Mouse (Mus musculus) midbrain, postnatal 0 days (tissue): ENCODE data around the gene Srcin1. TPM values are rescaled to one million over a fixed set of nuclear protein-coding genes. Genes with fewer than 3 reads are reported as not detected.

Source experiments
- ATAC-seq: fragments of 200-750 bp; cut with Nextera tagmentation; 2 replicates; pipeline ENCODE4 v1.8.0; 2017; ENCODE audit warnings: moderate number of reproducible peaks, mild to moderate bottlenecking, moderate TSS enrichment, moderate library complexity; ENCODE audit not compliant: low FRiP score
- DNase-seq: peaks from one replicate; pipeline ENCODE4 v3.0.0-alpha.2; 2015; ENCODE audit warnings: low spot score
- H3K27ac ChIP-seq: fragments of 300-500 bp; sonication (generic); 2 replicates; pipeline ENCODE4 v1.5.1; 2014; ENCODE audit warnings: low read depth, mild to moderate bottlenecking, low read length, mixed read lengths
- H3K27me3 ChIP-seq: fragments of 300-500 bp; sonication (generic); 2 replicates; pipeline ENCODE4 v1.6.1; 2014; ENCODE audit warnings: low read length, control low read depth, mixed read lengths; ENCODE audit not compliant: insufficient read depth
- H3K36me3 ChIP-seq: fragments of 300-500 bp; sonication (generic); 2 replicates; pipeline ENCODE4 v1.6.1; 2014; ENCODE audit warnings: low read length, control low read depth, mixed read lengths; ENCODE audit not compliant: insufficient read depth
- H3K4me1 ChIP-seq: fragments of 300-500 bp; sonication (generic); 2 replicates; pipeline ENCODE4 v1.6.1; 2014; ENCODE audit warnings: mild to moderate bottlenecking, control low read depth, antibody characterized with exemption, low read length, mixed read lengths; ENCODE audit not compliant: insufficient read depth
- H3K4me2 ChIP-seq: fragments of 300-500 bp; sonication (generic); 2 replicates; pipeline ENCODE4 v1.6.1; 2014; ENCODE audit warnings: low read depth, mild to moderate bottlenecking, low read length, mixed read lengths; ENCODE audit not compliant: poor library complexity, severe bottlenecking
- H3K4me3 ChIP-seq: fragments of 300-500 bp; sonication (generic); 2 replicates; pipeline ENCODE4 v1.5.1; 2014; ENCODE audit warnings: low read depth, mild to moderate bottlenecking, low read length, moderate library complexity
- H3K9ac ChIP-seq: fragments of 300-500 bp; sonication (generic); replicated peaks from 2 replicates; pipeline ENCODE4 v1.6.1; 2014; ENCODE audit warnings: mild to moderate bottlenecking, low read length, moderate library complexity, mixed read lengths; ENCODE audit not compliant: poor library complexity, severe bottlenecking
- H3K9me3 ChIP-seq: fragments of 300-500 bp; sonication (generic); 2 replicates; pipeline ENCODE4 v1.6.1; 2016; ENCODE audit warnings: low read length, control low read depth
- CTCF ChIP-seq: IDR thresholded peaks from 2 replicates; pipeline ENCODE4 v1.5.1; 2016; ENCODE audit warnings: antibody characterized with exemption, mild to moderate bottlenecking
- WGBS: fragments of 180-500 bp; shearing (Covaris S2); extraction: QIAGEN DNeasy Blood & Tissue Kit; methylation state at CpG from one replicate; pipeline ENCODE4 v1.1.7; 2014; 5-methylcytosine and 5-hydroxymethylcytosine counted together
- polyA plus RNA-seq: library from polyadenylated mRNA; unstranded; fragments of >200 nt; fragmentation: Nextera tagmentation; extraction: Ambion mirVana; gene quantifications from 2 replicates; pipeline ENCODE4 v1.2.1, GENCODE M21; 2015
- total RNA-seq: library from RNA; depleted of rRNA; stranded (reverse); fragments of >200 nt; gene quantifications from 2 replicates; pipeline ENCODE4 v1.2.3, GENCODE M21; 2014

Gene Srcin1
- total and polyA plus RNA-seq, 2 experiments from 2014 or later: 14.0 to 95.0 TPM

- Histone ChIP-seq H3K36me3 (peaks cover 29% of the 10 kb centered on the region), H3K9me3 (no peaks in the 10 kb centered on the region), H3K4me3 (no peak overlapping the region), H3K27me3 (peaks cover 16% of the 10 kb centered on the region; the same call in 1 of the 2 replicates), H3K4me2 (peak overlapping the region; percentile 39), H3K9ac (no peak overlapping the region), H3K4me1 (peaks cover 4% of the 10 kb centered on the region; the same call in 1 of the 2 replicates), H3K27ac (no peak overlapping the region; the same call in 1 of the 2 replicates)
- no peak for ATAC-seq
- DNase-seq: peak; percentile 72
- TF ChIP-seq CTCF: peak; percentile 41
- 24% methylated on average over 35 of the region's 36 CpGs for WGBS
These were observed 39.0 kb downstream of the Srcin1 start for GRCm38 (mm10) chr11:97536835-97537579.

- H3K4me1 ChIP-seq: peaks cover 6% of the 10 kb centered on the region; the same call in 1 of the 2 replicates
- H3K9ac ChIP-seq: no peak overlapping the region
- H3K4me3 ChIP-seq: no peak overlapping the region
- peaks cover 16% of the 10 kb centered on the region; the same call in 1 of the 2 replicates for H3K27me3 ChIP-seq
- H3K27ac ChIP-seq: no peak overlapping the region
- peaks cover 30% of the 10 kb centered on the region for H3K36me3 ChIP-seq
- TF ChIP-seq CTCF: no peak
- peak overlapping the region; percentile 39; the same call in 1 of the 2 replicates for H3K4me2 ChIP-seq
- DNase-seq (no peak), ATAC-seq (no peak)
- WGBS: 49% methylated on average over 35 of the region's 35 CpGs
- no peaks in the 10 kb centered on the region for H3K9me3 ChIP-seq
These were observed 39.8 kb downstream of the Srcin1 start for GRCm38 (mm10) chr11:97536083-97536747.

- Histone ChIP-seq H3K27ac (no peak overlapping the region), H3K9me3 (no peaks in the 10 kb centered on the region), H3K4me3 (no peak overlapping the region), H3K4me2 (no peak overlapping the region; the same call in 1 of the 2 replicates), H3K9ac (no peak overlapping the region), H3K27me3 (peaks cover 16% of the 10 kb centered on the region; the same call in 1 of the 2 replicates), H3K36me3 (peaks cover 34% of the 10 kb centered on the region), H3K4me1 (peaks cover 6% of the 10 kb centered on the region; the same call in 1 of the 2 replicates)
- TF ChIP-seq CTCF: no peak
- no peak for DNase-seq
- 69% methylated on average over 5 of the region's 5 CpGs for WGBS
- no peak for ATAC-seq
These were observed 40.3 kb downstream of the Srcin1 start for GRCm38 (mm10) chr11:97535660-97536059.

GRCm38 (mm10) chr11:97535308-97535630 lies 40.7 kb downstream of the Srcin1 start:
- Histone ChIP-seq H3K4me1 (peaks cover 6% of the 10 kb centered on the region; the same call in 1 of the 2 replicates), H3K27me3 (peaks cover 16% of the 10 kb centered on the region; the same call in 1 of the 2 replicates), H3K9me3 (no peaks in the 10 kb centered on the region), H3K36me3 (peaks cover 37% of the 10 kb centered on the region), H3K9ac (no peak overlapping the region), H3K27ac (no peak overlapping the region), H3K4me3 (no peak overlapping the region), H3K4me2 (no peak overlapping the region; the same call in 1 of the 2 replicates)
- DNase-seq: no peak
- ATAC-seq: no peak
- TF ChIP-seq CTCF: no peak
- 56% methylated on average over 5 of the region's 5 CpGs for whole genome bisulfite sequencing

DNA sequence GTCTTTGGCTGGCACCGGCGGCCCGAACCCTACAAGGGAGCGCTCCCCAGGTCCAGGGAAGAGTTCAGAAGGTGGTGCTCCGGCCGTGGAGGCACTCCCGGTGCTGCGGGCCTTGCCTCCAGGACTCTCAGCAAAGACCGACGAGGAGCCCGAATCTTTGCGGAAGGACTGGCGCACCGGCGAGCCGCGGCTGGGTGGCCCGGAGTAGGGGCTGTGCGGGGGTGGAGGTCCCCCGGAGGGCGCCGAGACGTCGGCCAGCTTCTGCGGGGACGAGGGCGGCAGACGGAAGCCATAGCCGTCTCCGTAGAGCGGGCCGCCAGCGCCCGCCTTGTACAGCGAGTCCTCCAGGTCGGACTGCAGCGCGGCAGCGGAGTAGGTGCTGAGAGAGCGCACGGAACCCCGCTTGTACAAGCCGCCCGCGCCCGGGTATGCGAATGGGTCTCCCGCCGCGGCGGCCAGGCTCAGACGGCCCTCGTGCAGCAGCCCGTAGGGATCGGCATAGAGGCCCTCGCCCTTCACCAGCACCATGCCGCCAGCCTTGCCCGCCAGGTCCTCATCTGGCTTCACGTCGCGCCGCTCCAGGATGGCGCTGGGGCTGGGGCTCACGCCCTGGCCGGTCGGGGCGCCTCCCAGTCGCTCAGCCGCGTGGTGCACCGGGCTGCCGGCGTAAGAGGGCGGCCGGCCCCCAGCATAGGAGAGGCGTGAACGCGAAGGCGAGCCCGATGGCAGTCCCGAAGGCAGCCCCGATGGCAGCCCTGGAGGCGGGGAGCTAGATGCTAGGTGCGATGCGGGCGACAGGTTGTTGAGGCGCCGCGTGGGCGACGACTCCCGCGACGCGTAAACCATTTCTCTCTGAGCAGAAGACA lies 41.3 kb downstream of the Srcin1 start:
- WGBS: 24% methylated on average over 93 of the region's 95 CpGs
- Histone ChIP-seq H3K9ac (no peak overlapping the region), H3K36me3 (peaks cover 39% of the 10 kb centered on the region), H3K27ac (no peak overlapping the region), H3K4me3 (no peak overlapping the region; the same call in 1 of the 2 replicates), H3K4me1 (peaks cover 6% of the 10 kb centered on the region; the same call in 1 of the 2 replicates), H3K4me2 (peak overlapping the region; percentile 12; the same call in 1 of the 2 replicates), H3K27me3 (peaks cover 16% of the 10 kb centered on the region; the same call in 1 of the 2 replicates), H3K9me3 (no peaks in the 10 kb centered on the region)
- no peak for ATAC-seq
- no peak for DNase-seq
- no peak for TF ChIP-seq CTCF
